Mouse (Mus musculus) layer of hippocampus, postnatal 14 days (tissue): ENCODE measurements around the gene Slc7a5. TPM values are rescaled to one million over a fixed set of nuclear protein-coding genes. Genes with fewer than 3 reads are reported as not detected.

Experiments
- DNase-seq, 2 experiments: peaks; one replicate each; pipeline ENCODE4 v3.0.0; 2021 to 2022; ENCODE audit warnings: low spot score in 2 of 2, mixed read lengths in 1 of 2
- long read RNA-seq, 2 experiments: library from polyadenylated mRNA; stranded (forward); transcript quantifications; one replicate each; pipeline ENCODE4 v2.0.0; 2021
- total RNA-seq, 2 experiments: library from RNA; stranded (reverse); gene quantifications; 2 replicates each; pipeline ENCODE4 v1.2.3; 2021

Gene Slc7a5
- 100 to 1,000 TPM; 133 to 140 TPM for total RNA-seq
- long read RNA-seq, experiment 1, transcript Slc7a5-201 (10 exons, 3,517 nt) = major isoform, 91 of 112 reads
- long read RNA-seq, experiment 1, partial matches to known transcripts = 1 of 112 reads
- long read RNA-seq, experiment 1, other reads (novel, unspliced or antisense) = 18 of 112 reads
- long read RNA-seq, experiment 2, transcript Slc7a5-201 (10 exons, 3,517 nt) = major isoform, 97 of 112 reads
- long read RNA-seq, experiment 2, partial matches to known transcripts = 2 of 112 reads
- long read RNA-seq, experiment 2, other reads (novel, unspliced or antisense) = 13 of 112 reads

DNA sequence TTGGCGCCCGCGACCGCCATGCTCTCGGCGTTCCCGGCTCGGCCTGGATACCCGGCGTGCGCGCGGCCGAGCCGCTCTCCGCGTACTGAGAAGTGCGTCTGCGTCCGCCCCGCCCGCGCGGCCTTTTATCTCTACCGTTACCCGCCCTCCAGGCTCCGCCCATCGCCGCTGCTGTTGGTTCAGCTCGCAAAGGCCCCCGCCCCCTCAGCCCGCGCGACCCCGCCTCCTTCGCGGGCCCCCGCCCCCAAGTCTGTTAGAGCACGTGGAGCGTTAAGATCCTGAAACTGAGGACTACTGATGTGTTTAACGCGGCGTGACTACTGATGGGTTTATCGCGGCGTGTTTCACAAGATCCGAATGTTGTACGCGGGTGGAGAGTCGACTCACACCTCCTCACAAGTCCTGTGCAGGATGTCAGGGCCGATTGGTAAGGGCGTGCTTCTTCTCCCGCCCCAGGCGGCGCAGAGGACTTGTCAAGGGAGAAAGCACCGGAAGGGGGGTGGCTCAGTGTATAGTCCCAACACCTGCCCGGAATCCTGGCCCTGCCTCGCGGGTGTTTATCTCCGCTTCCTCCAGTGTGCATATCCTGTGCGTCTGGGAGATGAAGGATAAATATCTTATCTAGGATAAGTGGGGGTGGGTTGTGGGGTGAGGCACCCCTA lies at the start of gene Slc7a5:
Slc7a5 (minus strand) TSS at position 108 of the 662 bp plus-strand sequence.
- DNase-seq = peak; percentile 96 to 97

DNA sequence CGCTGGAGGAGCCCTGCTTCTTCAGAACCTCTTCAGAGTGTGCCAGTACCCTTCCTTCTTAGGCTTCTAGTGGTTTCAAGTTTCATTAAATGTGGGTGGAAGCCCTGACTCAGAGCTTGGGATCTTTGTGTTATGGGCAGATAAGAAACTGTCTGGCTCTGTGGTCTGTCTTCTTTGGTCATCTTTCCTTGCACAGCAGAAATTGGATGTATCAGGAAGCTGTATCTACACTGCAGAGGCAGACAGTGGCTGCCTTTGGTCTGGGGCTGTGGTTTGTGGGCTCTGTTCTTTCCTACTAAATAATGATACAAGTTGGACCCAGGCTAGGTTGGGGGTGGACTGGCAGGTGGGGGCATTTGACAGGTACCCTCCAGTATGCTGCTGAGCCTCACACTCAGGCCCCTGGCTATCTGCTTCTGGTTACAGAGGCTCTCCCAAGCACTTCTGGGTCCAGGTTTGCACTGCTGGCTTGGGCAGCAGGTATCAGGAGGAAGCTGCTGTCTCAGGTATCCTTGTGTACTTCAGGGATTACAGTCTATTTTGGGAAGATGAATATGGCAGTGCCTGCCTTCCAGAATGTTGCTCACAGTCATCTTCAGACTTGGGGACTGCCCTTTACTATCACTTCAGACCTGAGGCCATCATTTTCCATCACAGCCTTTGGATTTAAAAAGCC lies 48.5 kb upstream of the Slc7a5 start:
- DNase-seq = no peak

DNA sequence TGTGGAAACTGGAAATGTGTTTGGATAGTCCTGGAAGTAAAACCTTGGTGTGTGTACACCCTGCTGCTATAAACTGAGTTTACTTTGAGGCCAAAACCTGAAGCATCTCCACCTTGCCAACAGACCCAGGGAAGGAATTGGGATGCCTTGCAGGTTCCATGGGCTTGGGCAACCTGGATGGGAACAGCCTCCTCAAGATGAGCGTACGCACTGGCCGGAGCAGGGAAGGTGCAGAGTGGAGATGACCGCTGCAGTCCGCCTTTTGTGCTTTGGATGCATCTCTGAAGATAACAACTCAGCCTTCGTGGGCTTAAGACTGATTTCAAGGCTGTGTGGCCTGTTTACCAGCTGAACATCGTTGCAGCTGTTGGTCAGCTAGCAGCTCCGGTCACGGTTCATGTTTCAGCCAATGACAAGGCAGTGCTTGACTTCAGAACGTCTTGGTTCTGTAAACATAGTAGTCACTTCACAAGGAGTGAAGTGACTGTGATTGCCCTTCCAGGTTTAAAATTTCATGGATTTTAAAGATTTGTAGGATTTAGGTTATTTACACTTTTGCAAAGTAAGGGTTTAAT lies 47.6 kb upstream of the Slc7a5 start:
- no peak for DNase-seq

DNA sequence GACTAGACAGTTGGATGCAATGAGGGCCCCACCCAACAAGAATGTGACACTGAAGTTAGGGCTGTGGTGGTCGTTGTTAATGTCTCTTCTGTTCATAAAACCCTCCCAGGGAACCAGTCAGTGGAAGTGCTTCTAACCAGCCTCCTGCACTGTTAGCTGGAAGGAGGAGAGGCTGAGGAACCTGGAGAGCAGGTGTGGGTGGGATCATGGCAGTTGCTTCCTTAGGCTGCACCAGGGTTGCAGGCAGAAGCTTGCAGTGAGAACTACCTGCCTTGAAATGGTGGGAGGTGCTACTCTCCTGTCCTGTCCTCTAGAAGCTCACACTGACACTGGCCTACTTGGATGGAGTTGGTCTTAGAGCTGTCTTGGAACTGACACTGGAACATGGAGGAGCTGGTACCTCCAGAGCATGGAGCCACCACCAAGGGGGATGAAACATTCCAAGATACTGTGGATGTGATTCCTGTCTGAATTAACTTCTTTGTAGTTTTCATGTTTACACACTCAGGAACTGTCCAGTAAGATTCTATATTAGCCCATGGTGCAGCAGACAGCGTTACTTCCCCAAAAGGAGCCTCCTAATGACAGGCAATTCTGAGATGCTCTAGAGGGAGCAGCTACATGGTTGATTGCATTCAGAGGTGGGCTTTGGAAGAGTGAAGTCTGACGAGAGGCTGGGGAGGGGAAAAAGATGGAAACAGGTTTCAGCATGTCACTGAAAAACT lies 46.5 kb upstream of the Slc7a5 start:
- no peak for DNase-seq

DNA sequence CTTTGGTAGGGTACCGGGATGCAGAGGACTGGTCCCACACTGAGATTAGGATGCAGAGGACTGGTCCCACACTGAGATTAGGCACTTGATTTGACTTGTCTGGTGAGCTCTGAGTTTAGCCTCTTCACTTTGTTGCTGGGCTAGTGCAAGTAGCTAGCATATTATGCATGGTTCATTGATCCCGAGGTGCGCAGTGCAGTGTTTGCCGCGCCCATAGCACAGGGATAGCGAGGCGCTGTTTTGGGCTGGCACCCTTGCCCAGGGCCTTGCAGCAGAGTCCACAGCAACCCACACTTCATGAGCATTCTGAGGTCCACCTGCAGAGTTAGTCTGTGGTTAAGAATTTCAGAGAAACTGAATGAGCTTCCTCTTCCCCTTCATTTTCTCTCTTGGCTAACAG lies 45.3 kb upstream of the Slc7a5 start:
- no peak for DNase-seq

DNA sequence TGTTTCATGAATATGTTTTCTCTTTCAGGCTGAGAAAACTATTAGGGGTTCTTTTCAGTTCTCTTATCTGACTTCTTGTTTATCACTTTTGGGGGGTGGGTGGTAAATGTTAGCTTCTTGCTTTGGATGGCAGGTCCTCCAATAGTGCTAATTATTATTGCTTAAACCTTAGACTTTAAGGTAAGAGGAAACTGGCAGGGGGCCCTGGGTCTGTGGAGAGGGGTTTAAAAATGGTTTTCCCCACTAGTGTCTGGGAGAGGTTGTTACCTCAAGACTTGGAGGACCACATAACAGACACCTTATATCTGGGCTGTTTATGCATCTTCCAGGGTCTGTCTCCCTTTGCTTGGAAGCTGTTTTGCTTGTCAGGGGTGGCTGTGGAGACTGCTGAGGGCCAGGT lies 44.6 kb upstream of the Slc7a5 start:
- DNase-seq = no peak

DNA sequence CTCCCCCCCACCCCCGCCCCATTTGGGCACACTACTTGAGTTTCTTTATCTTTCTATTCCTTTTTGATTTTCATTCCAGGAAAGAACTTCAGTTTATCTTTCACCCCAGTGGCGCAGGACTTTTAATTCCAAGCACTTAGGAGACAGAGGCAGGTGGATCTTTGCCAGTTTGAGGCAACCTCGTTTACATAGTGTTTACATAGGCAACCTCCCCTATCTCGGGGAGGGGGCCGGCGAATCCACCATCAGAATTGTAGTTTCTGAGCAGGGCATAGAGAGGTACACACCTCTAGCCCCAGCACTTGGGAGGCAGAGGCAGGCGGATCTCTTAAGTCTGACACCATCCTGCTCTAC lies 44.1 kb upstream of the Slc7a5 start:
- no peak for DNase-seq

DNA sequence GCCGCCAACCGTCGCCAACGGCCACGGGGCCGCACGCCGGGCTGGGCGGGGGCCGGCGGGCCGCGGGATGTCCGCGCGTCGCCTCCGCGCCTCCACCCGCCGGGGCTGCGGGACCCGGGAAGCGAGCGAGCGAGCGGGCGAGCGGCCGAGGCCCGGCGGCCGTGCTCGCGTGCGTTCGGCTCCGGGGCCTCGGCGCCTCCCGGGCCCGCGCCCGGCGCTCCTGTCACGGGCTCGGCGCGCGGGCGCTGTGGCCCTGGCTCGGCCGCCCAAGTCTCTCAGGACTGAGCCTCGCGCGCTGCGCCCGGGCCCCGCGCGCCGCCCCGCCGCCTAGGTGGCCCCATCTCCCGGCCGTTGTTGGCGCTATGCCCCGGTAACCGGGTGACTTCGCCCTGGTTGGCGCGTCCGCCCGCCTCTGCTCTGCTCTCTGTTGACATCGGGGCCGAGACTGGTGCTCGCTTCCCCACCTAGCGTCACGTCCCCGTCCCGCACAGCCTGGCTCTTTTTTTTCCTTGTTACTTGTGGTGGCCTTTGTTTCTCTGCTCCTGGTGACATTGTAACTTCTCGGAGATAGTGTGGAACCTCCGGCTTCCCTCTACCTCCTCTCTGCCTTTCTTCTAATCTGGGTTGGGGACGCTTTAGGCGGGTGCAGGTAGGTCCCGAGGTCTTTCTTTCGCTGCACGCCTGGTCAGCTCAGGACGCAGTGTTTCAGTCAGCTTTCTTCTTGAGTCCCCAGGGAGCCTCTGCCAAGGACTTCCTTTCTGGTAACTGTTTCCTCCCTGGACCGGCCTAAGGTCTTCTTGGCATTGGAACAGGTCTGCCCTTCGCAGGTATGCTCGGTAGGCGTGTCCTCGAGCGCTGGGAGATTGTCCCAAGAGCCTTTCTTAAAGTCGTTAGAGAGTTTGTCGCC lies 43.5 kb upstream of the Slc7a5 start:
- DNase-seq = peak; percentile 59 to 73

DNA sequence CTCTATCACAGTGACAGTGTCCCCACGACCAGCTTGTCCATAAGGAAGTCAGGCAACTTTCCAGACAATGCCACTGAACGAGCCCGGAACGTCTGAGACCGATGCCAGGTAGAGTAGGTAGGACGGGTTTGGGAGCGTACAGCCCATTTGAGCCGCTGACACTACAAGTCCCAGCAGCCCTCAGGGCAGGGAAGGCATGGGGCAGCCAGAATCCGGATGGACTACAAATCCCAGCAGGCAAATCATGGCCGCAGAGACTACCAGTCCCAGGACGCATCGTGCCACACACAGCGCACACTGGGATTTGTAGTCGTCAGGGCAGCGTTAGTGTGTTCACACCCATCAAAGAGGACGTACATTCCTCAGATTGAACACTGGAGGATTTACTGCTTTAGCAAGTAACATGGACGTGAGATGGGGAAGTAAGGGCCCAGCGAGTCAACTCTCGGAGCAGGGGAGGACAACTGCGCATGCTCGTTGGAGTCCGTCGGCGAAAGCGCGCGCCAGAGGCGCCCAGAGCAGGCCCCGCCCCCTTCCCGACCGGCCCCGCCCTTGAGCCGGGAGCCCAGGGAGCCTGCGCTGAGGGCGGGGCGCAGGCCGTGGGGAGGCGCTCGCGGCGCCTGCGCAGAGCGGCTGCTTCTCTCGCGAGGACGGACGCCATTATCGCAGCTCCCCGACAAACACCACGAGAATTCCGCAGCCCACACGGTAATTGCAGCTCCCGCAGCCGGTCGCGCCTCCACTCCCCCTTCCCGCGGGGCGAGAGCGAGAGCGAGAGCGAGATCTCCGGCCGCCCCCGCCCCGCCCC lies 42.7 kb upstream of the Slc7a5 start:
- peak; percentile 98 to 99 for DNase-seq

DNA sequence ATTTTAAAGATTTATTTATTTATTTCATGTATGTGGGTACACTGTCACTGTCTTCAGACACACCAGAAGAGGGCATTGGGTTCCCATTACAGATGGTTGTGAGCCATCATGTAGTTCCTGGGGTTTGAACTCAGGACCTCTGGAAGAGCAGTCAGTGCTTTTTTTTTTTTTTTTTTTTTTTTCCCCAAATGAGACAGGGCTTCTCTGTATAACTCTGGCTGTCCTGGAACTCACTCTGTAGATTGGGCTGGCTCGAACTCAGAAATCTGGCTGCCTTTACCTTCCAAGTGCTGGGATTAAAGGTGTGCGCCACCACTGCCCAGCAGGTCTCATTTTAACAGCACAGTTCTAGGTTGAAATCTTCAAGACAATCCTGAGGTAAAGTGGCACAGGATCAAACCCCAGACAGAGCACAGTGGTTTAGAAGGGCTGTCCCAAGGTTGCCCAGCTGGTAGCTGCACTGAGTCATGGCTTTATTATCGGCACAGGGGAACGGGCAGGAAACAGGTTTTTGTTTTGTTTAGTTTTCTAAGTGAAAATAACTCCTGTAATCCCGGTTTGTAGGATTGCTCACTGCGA lies 41.8 kb upstream of the Slc7a5 start, which contains the start of gene Banp:
Banp (plus strand) TSS at position 529 of the 579 bp plus-strand sequence.
- DNase-seq = no peak

DNA sequence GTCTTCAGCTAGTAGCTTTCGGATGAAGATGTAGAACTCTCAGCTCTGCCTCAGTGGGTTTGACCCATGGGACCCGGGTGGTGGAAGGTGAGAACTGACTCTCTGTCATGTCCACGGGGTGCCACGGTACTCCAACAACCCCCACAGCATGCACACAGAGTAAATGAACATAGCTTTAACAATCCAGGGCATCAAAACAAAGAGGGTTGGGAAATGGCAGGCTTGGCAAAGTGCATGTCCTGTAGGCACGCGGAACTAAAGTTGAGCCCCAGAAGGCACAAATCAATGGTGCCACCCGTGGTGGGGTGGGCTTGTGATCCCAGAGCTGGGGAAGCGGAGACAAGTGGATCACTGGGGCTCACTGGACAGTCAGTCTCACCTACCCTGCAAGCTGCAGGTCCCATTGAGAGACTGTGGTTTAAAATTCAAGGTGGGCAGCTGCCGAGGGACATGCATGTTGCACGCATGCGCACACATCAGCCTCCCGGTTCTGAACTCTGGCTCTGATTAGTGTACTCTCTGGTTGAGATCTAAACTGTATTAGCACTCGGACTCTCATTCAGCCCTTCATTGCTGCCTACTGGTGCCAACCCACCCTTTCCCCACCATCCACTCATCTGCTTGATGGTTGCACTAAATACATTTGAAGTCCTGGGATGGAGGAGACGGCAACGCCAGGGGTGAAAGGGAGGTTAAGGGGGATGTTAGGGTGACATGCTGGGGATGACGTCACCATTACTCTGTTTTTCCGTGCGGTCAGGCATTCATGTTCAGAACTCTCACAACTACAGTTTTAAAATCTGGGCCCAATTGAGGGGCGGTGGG lies 41.0 kb upstream of the Slc7a5 start:
- no peak for DNase-seq

DNA sequence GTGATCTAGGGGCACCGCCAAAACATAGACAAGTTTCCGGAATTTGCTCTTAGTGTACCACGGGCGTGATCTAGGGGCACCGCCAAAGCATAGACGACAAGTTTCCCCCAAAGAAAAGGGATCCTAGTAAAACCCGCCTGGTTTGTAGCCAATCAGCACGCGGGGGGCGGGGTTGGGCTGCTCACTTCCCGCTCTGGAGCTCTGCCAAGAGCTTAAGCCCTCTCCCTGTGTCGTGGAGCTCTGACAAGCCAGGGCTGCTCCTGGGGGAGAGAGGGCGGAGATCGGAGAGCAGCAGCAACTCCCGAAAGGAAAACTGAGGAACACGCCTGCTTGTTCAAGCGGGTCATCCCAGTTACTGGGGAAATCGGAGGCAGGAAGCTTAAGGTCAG lies 40.3 kb upstream of the Slc7a5 start:
- DNase-seq = peak; percentile 75 to 86

DNA sequence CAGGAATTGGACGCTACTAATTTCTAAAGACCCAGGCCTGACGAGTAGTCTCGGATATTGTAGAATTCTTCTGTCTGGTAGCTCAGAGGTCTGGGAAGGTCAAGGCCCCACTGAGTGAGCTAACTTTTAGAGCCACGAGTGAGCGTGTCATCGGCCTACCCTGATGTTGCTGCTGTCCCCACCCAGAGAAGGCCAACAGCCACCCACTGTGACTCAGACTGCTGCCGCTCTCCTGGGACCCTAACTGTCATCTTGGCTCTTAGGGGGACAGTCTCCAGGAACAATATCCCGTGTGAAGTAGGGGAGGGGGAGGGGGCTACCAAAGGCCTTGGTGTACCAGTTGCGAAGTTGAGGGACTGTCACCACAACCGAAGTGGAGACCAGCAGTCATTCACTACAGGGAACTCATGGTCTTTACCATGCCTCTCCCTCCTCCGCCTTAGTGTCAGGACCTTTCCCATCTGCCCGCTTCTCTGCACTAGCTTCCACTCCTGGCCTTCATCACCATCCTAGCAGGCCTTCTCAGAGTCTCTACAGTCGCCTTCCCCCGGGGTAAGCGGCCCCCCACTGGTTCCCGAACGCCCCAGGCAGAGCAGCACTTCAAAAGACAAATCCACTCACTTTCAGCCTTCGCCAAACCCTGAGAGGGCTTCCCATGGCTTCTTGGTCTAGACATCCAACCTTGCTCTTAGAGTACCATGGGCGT lies 39.7 kb upstream of the Slc7a5 start:
- DNase-seq = no peak

DNA sequence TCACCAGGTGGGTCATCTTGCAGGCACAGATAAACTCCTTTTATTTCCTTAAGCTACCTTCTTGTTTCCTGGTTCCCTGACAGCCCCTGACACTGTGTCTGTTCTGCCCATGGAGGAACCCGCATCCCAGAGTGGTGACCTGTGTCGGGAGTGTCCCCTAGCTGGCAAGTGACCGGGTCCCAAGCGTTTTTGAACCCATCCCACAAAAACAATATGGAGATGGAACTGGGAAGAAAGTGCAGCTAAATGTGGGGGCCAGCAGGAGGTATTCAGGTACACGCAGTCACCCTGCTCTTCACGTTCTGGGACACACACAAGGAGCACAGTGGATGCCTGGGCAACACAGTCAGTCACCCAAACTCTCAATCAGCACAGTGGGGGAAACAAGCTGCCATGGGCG lies 38.9 kb upstream of the Slc7a5 start:
- DNase-seq = no peak

DNA sequence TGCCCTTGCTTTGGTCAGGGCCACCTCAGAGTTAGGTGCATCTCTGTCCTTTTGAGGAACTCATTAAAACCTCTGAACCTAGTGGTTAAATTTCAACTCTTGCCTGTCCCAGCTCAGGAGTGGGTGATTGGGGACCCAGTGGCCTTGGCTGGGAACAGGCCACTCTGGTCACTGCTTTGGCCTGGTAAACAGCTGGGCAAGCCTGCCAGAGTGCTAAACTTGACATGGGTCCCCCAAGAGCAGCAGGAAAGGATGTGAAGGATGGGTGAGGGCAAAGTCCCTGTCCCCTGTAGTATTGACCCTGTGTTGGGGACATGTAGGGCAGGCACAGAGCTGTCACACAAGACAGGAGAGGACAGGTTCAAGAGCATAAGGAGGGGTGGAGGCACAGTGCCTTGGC lies 37.3 kb upstream of the Slc7a5 start, which contains the start of gene Car5a:
Car5a (minus strand) TSS at position 74 of the 400 bp plus-strand sequence.
- DNase-seq = no peak

DNA sequence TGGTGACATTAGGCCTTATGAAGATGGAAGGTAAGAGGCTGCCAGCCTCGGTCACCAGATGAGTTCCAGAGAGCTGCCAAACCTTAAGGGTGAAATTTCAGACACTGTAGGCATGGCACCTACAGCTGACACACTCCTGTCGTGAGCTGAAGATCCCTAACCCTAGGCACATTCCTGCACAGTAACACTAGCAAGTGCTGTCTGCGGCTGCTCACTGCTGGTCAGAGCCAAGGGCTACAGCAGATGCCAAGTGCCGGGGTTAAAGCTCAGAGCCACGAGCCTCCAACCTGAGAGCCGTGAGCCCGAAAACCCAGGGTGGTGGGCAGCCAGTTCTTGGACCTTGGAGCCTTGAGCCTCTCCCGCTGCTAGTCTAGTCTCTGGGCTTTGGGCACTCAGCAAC lies 36.2 kb upstream of the Slc7a5 start:
- DNase-seq = no peak

DNA sequence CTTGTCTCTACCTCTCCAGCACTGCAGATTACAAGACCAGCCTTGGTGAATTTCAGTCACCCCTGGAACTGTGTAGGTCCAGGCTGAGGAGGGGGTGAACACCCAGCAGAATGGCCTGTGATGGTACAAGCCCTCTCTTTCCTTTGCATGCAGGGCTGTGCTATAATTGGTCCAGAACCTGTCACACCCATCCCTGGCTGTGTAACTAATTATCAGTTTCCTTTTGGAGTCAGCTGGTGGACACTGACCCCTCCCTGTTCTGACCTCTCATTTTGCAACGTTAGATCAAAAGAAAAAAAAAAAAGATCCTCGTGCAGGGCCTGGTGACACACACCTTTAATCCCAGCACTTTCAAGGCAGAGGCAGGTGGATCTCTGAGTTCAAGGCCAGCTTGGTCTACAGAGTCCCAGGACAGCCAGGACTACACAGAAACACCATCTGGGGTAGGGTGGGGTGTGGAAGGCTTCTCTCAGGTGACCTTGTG lies 35.6 kb upstream of the Slc7a5 start:
- no peak for DNase-seq
